Mouse (Mus musculus): ENCODE results near the gene Agpat3.

GRCm38 (mm10) chr10:78399090-78399657 lies 46.9 kb upstream of the Agpat3 start:
- TF ChIP-seq CTCF (IDR thresholded peaks at IDR 0.05; ENCODE audit: insufficient read depth, low read length) (no peak), POLR2A (IDR thresholded peaks at IDR 0.05; ENCODE audit: borderline replicate concordance, extremely low read depth, low read depth, low read length) (no peak)
